Mouse (Mus musculus) c-Kit-positive CD71-positive TER-119-negative erythroid progenitor cells, embryonic 14.5 days (primary cell): ENCODE measurements around the gene Hoxa5.

ENCODE experiments used
- DNase-seq: peaks from one replicate; pipeline ENCODE4 v3.0.0-alpha.2; 2013; ENCODE audit warnings: low read depth

The Hoxa5 gene

GRCm38 (mm10) chr6:52204050-52204752 lies at the start of gene Hoxa5:
Gene Hoxa5 (minus strand): TSS chr6:52204587.
- DNase-seq: no peak

- no peak for DNase-seq
Measured at GRCm38 (mm10) chr6:52253511-52254500, 49.4 kb upstream of the Hoxa5 start.

- DNase-seq: no peak
Measured at GRCm38 (mm10) chr6:52252775-52253376, 48.5 kb upstream of the Hoxa5 start.

GRCm38 (mm10) chr6:52252016-52252774 lies 47.8 kb upstream of the Hoxa5 start:
- no peak for DNase-seq

GRCm38 (mm10) chr6:52251177-52251879 lies 46.9 kb upstream of the Hoxa5 start:
- DNase-seq: no peak

GRCm38 (mm10) chr6:52249826-52250225 lies 45.4 kb upstream of the Hoxa5 start:
- DNase-seq: no peak

GRCm38 (mm10) chr6:52249415-52249738 lies 45.0 kb upstream of the Hoxa5 start:
- DNase-seq: no peak

GRCm38 (mm10) chr6:52248638-52249414 lies 44.4 kb upstream of the Hoxa5 start:
- DNase-seq: no peak

GRCm38 (mm10) chr6:52247766-52248637 lies 43.6 kb upstream of the Hoxa5 start:
- no peak for DNase-seq

GRCm38 (mm10) chr6:52246916-52247315 lies 42.5 kb upstream of the Hoxa5 start:
- no peak for DNase-seq

GRCm38 (mm10) chr6:52246403-52246803 lies 42.0 kb upstream of the Hoxa5 start:
- no peak for DNase-seq

GRCm38 (mm10) chr6:52245757-52246142 lies 41.4 kb upstream of the Hoxa5 start, which contains the start of gene Hoxa11:
Gene Hoxa11 (minus strand): TSS chr6:52245810.
- no peak for DNase-seq

GRCm38 (mm10) chr6:52245040-52245756 lies 40.8 kb upstream of the Hoxa5 start:
- DNase-seq: no peak

GRCm38 (mm10) chr6:52244471-52245039 lies 40.2 kb upstream of the Hoxa5 start:
- no peak for DNase-seq

- no peak for DNase-seq
Measured at GRCm38 (mm10) chr6:52243681-52244121, 39.3 kb upstream of the Hoxa5 start.

GRCm38 (mm10) chr6:52242801-52243332 lies 38.5 kb upstream of the Hoxa5 start:
- DNase-seq: no peak

- DNase-seq: no peak
Measured at GRCm38 (mm10) chr6:52241001-52241621, 36.7 kb upstream of the Hoxa5 start.
